ENCODE assay signal across 8 mouse cellular contexts in the genomic region with DNA sequence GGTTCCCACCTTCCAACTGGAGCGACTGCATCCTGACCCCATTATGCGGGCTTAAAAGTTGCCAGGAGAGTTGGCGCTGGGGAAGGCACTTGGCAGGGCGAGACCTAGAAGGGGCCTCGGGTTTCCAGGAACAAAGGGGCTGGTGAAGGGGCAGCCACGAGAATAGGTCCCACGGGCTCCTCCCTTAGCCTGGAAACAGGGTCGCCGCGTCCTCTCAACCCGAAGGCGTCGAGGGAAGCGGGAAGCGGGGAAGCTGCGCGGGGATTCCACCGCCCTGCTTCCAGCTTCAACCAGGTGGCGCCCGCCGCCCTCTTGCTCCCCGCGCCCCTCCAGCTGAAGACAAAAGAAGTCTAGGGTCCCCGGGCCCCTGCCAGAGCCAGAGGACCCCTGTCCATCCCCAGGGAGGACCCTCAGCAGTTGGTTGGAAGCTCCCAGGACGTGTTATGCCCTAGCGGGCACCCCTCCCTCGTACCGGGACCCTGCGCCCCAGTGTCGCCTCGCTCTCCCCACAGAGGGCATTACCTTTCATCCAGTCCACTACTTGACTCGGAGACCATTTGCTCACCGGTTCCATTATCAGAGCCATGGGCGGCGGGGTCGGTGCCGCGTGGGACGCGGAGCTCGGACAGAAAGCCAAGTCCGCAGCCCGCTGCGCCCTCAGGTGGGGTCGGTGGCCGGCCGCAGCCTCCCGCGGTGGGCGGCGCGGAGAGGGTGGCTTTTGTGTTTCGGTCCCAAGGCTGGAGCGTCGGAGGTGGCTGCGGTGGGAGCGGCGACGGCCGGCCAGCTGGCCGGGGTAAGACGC. TPM values are rescaled to one million over a fixed set of nuclear protein-coding genes. Genes with fewer than 3 reads are reported as not detected.
DNase-seq lines count a peak whose midpoint lies in the region; ATAC-seq and TF ChIP-seq lines count a peak whose summit lies in the region.

No protein-coding gene starts in this region.

- 21% methylated on average over 56 of the region's 62 CpGs for WGBS in heart, embryonic 14.5 days
- WGBS in limb, embryonic 12.5 days: 16% methylated on average over 58 of the region's 62 CpGs
- WGBS in neural tube, embryonic 13.5 days: 21% methylated on average over 60 of the region's 62 CpGs

- H3K36me3 ChIP-seq in E14TG2a.4 (ENCODE audit: insufficient read depth, low read length): no peaks in the 10 kb centered on the region
- no peaks in the 10 kb centered on the region for H3K36me3 ChIP-seq in heart, embryonic 14.5 days (ENCODE audit: control insufficient read depth, insufficient read depth, low read length)
- no peaks in the 10 kb centered on the region for H3K36me3 ChIP-seq in limb, embryonic 12.5 days
- no peaks in the 10 kb centered on the region for H3K36me3 ChIP-seq in neural tube, embryonic 13.5 days

- DNase-seq in gastrocnemius, postnatal 10 days: peak; percentile 4
- no peak for DNase-seq in gastrocnemius, adult 18-20 months (ENCODE audit: low spot score)
- peak; percentile 70 to 72 for DNase-seq in cerebellum, postnatal 10 days
- DNase-seq in layer of hippocampus, adult 9-10 months (ENCODE audit: low spot score): no peak

- H3K9me3 ChIP-seq in E14TG2a.4 (ENCODE audit: low read length): no peaks in the 10 kb centered on the region
- no peaks in the 10 kb centered on the region for H3K9me3 ChIP-seq in heart, embryonic 14.5 days (ENCODE audit: control insufficient read depth, low read length)
- no peaks in the 10 kb centered on the region for H3K9me3 ChIP-seq in limb, embryonic 12.5 days
- no peaks in the 10 kb centered on the region for H3K9me3 ChIP-seq in neural tube, embryonic 13.5 days

- H3K4me2 ChIP-seq in heart, embryonic 14.5 days (ENCODE audit: low read length): peak overlapping the region; percentile 84
- H3K4me2 ChIP-seq in limb, embryonic 12.5 days: peak overlapping the region; percentile 60
- peak overlapping the region; percentile 60 for H3K4me2 ChIP-seq in neural tube, embryonic 13.5 days

- H3K27me3 ChIP-seq in E14TG2a.4 (ENCODE audit: insufficient read depth, low read length): peaks cover 29% of the 10 kb centered on the region
- no peaks in the 10 kb centered on the region for H3K27me3 ChIP-seq in heart, embryonic 14.5 days (ENCODE audit: control insufficient read depth, insufficient read depth, low read length)
- peaks cover 20% of the 10 kb centered on the region for H3K27me3 ChIP-seq in limb, embryonic 12.5 days
- no peaks in the 10 kb centered on the region for H3K27me3 ChIP-seq in neural tube, embryonic 13.5 days

- no peaks in the 10 kb centered on the region for H3K4me1 ChIP-seq in E14TG2a.4 (replicated peaks; ENCODE audit: low read depth, low read length)
- H3K4me1 ChIP-seq in heart, embryonic 14.5 days (ENCODE audit: control insufficient read depth in 2 of 2, insufficient read depth in 2 of 2, low read length in 2 of 2): no peaks in the 10 kb centered on the region; a peak in 1 of 4 replicates
- no peaks in the 10 kb centered on the region for H3K4me1 ChIP-seq in limb, embryonic 12.5 days (replicated peaks)
- peaks cover 3% of the 10 kb centered on the region for H3K4me1 ChIP-seq in neural tube, embryonic 13.5 days (replicated peaks)

- peak overlapping the region; percentile 62 for H3K9ac ChIP-seq in heart, embryonic 14.5 days (ENCODE audit: low read length)
- H3K9ac ChIP-seq in limb, embryonic 12.5 days (replicated peaks): peak overlapping the region; percentile 73
- H3K9ac ChIP-seq in neural tube, embryonic 13.5 days: peak overlapping the region; percentile 86

- no peak overlapping the region for H3K27ac ChIP-seq in heart, embryonic 14.5 days (replicated peaks in 1 of 2; ENCODE audit: control insufficient read depth in 1 of 2, insufficient read depth in 1 of 2, low read depth in 2 of 2, low read length in 2 of 2)
- H3K27ac ChIP-seq in limb, embryonic 12.5 days: peak overlapping the region; percentile 66
- peak overlapping the region; percentile 81 for H3K27ac ChIP-seq in neural tube, embryonic 13.5 days (replicated peaks)

- H3K4me3 ChIP-seq in E14TG2a.4 (replicated peaks; ENCODE audit: low read length): peak overlapping the region; percentile 80
- H3K4me3 ChIP-seq in heart, embryonic 14.5 days (ENCODE audit: control insufficient read depth in 1 of 2, insufficient read depth in 1 of 2, low read depth in 1 of 2, low read length in 2 of 2): peak overlapping the region; percentile 54 to 64
- H3K4me3 ChIP-seq in limb, embryonic 12.5 days (replicated peaks): peak overlapping the region; percentile 62
- peak overlapping the region; percentile 63 for H3K4me3 ChIP-seq in neural tube, embryonic 13.5 days

- ATAC-seq in heart, embryonic 14.5 days (ENCODE audit: insufficient number of reproducible peaks, insufficient read depth, low FRiP score, low read depth): no peak
- ATAC-seq in limb, embryonic 12.5 days (ENCODE audit: insufficient number of reproducible peaks, insufficient read depth, low FRiP score, low TSS enrichment, low read depth): peak; percentile 49; the same call in 1 of the 2 replicates
- peak; percentile 69 for ATAC-seq in neural tube, embryonic 13.5 days (ENCODE audit: low read depth)

- TF ChIP-seq CTCF in E14TG2a.4 (conservative IDR thresholded peaks at IDR 0.05; ENCODE audit: low read length): no peak

RNA-seq across cellular contexts. Expression of a gene that starts 0.6 kb away (rescaled TPM):
- total RNA-seq in gastrocnemius, postnatal 10 days (2021): under 1 TPM; 0.56 to 0.84 TPM
- under 1 TPM; 0.11 to 0.38 TPM for total RNA-seq in gastrocnemius, adult 18-20 months (2021)
- polyA plus RNA-seq in heart, embryonic 14.5 days (2014; fragmentation: Nextera tagmentation; extraction: Ambion mirVana): 0.26 and 0.34 TPM in 2 replicates
- 5.2 and 5.3 TPM in 2 replicates for polyA plus RNA-seq in limb, embryonic 12.5 days (2016; fragmentation: Nextera tagmentation; extraction: Ambion mirVana)
- polyA plus RNA-seq in neural tube, embryonic 13.5 days (2015; fragmentation: Nextera tagmentation; extraction: Ambion mirVana): 6.9 and 8.1 TPM in 2 replicates

Comparison
In these comparisons a context has a peak if more than half of its experiments do, and no peak if none do; other contexts are left out.
1. DNase-seq: peak in gastrocnemius, postnatal 10 days (single experiment) and cerebellum, postnatal 10 days (2 of 2); none in gastrocnemius, adult 18-20 months (single experiment) and layer of hippocampus, adult 9-10 months (single experiment).
2. H3K27ac ChIP-seq: peak in limb, embryonic 12.5 days (single experiment) and neural tube, embryonic 13.5 days (single experiment); none in heart, embryonic 14.5 days (0 of 2).
3. Peak in every context shown above with its lines, with median percentiles within 50 percentile points of each other: H3K4me3 ChIP-seq, H3K4me2 ChIP-seq and H3K9ac ChIP-seq.